Mouse (Mus musculus) forebrain, postnatal 0 days (tissue): ENCODE results near the gene Stag1. TPM values are rescaled to one million over a fixed set of nuclear protein-coding genes. Genes with fewer than 3 reads are reported as not detected.

Source experiments
- ATAC-seq: fragments of 200-750 bp; cut with Nextera tagmentation; 2 replicates; pipeline ENCODE4 v1.8.0; 2017; ENCODE audit warnings: mild to moderate bottlenecking, moderate library complexity
- DNase-seq: peaks from one replicate; pipeline ENCODE4 v3.0.0-alpha.2; 2015
- H3K27ac ChIP-seq: fragments of 300-500 bp; sonication (generic); 2 replicates; pipeline ENCODE4 v1.5.1; 2014; ENCODE audit warnings: low read depth, mild to moderate bottlenecking, antibody characterized with exemption, low read length, moderate library complexity, mixed read lengths
- H3K27me3 ChIP-seq: fragments of 300-500 bp; sonication (generic); 2 replicates; pipeline ENCODE4 v1.6.1; 2014; ENCODE audit warnings: mild to moderate bottlenecking, low read length, mixed read lengths; ENCODE audit not compliant: insufficient read depth
- H3K36me3 ChIP-seq: fragments of 300-500 bp; sonication (generic); 2 replicates; pipeline ENCODE4 v1.6.1; 2014; ENCODE audit warnings: mild to moderate bottlenecking, moderate library complexity; ENCODE audit not compliant: insufficient read depth
- H3K4me1 ChIP-seq: fragments of 300-500 bp; sonication (generic); 2 replicates; pipeline ENCODE4 v1.6.1; 2014; ENCODE audit warnings: antibody characterized with exemption; ENCODE audit not compliant: insufficient read depth
- H3K4me2 ChIP-seq: fragments of 300-500 bp; sonication (generic); 2 replicates; pipeline ENCODE4 v1.6.1; 2014; ENCODE audit warnings: low read depth, mild to moderate bottlenecking, moderate library complexity
- H3K4me3 ChIP-seq: fragments of 300-500 bp; sonication (generic); 2 replicates; pipeline ENCODE4 v1.5.1; 2014; ENCODE audit warnings: low read depth, low read length, mixed read lengths
- H3K9ac ChIP-seq: fragments of 300-500 bp; sonication (generic); 2 replicates; pipeline ENCODE4 v1.6.1; 2014; ENCODE audit warnings: mild to moderate bottlenecking
- H3K9me3 ChIP-seq: fragments of 300-500 bp; sonication (generic); 2 replicates; pipeline ENCODE4 v1.6.1; 2016; ENCODE audit warnings: low read length
- CTCF ChIP-seq: sonication (generic); IDR thresholded peaks from 2 replicates; pipeline ENCODE4 v1.5.1; 2016; ENCODE audit warnings: antibody characterized with exemption, control low read depth, low read depth
- WGBS: fragments of 180-500 bp; shearing (Covaris S2); extraction: QIAGEN DNeasy Blood & Tissue Kit; methylation state at CpG from one replicate; pipeline ENCODE4 v1.1.7; 2014; 5-methylcytosine and 5-hydroxymethylcytosine counted together
- polyA plus RNA-seq: library from polyadenylated mRNA; unstranded; fragments of >200 nt; fragmentation: Nextera tagmentation; extraction: Ambion mirVana; gene quantifications from 2 replicates; pipeline ENCODE4 v1.2.1, GENCODE M21; 2015
- total RNA-seq: library from RNA; depleted of rRNA; stranded (reverse); fragments of >200 nt; gene quantifications from 2 replicates; pipeline ENCODE4 v1.2.3, GENCODE M21; 2014

Gene Stag1
- total and polyA plus RNA-seq, 2 experiments from 2014 or later = 22.4 to 65.1 TPM

DNA sequence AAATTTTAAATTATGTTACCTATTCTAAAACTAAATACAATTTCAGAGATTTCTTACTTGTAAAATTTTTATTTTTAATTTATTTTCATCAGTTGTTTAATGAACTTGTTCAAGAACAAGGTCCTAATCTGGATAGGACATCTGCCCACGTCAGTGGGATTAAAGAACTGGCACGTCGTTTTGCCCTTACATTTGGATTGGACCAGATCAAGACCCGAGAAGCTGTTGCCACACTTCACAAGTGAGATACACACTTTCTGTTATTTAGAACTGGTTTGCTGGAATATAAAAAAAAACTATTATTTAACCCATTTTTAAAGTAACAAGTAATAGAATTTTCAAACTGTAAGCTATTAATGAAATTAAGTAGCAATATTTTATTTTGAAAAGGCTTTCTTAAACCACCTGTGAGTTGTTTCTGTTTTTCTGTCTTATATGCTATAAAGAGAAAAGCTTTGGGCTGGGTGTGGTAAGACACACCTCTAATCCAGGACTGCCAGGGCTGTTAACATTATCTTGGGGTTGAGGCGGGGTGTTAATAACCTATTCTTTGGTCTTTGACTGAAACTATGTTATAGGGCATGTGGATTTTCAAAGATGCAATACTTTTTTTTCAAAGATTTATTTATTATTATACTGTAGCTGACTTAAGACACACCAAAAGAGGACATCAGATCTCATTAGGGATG lies 347.2 kb downstream of the Stag1 start:
- Histone ChIP-seq H3K4me2 (no peak overlapping the region), H3K36me3 (no peaks in the 10 kb centered on the region), H3K27ac (no peak overlapping the region), H3K9me3 (no peaks in the 10 kb centered on the region), H3K4me3 (no peak overlapping the region), H3K4me1 (no peaks in the 10 kb centered on the region), H3K9ac (no peak overlapping the region), H3K27me3 (no peaks in the 10 kb centered on the region)
- no peak for TF ChIP-seq CTCF
- no peak for ATAC-seq
- no peak for DNase-seq
- 94% methylated on average over 5 of the region's 5 CpGs for WGBS

DNA sequence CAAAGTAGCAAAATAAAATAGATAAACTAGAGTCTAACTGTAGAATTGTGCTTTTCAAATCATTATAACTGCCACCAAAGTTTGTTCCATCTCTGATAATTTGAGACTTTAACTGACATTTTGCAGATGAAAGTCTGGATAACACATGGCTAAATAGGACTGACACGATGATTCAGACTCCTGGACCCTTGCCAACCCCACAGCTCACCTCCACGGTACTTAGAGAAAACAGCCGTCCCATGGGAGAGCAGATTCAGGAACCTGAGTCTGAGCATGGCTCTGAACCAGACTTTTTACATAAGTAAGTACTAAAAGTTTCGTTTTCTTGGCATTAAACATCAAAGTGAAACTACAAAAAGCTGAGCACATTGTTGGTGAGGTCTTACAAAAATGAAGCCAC lies 353.9 kb downstream of the Stag1 start:
- peaks cover 9% of the 10 kb centered on the region; the same call in 1 of the 2 replicates for H3K36me3 ChIP-seq
- no peak for TF ChIP-seq CTCF
- H3K27me3 ChIP-seq = no peaks in the 10 kb centered on the region
- DNase-seq (no peak), ATAC-seq (no peak)
- 46% methylated on average over 4 of the region's 4 CpGs for WGBS
- no peak overlapping the region for H3K27ac ChIP-seq
- no peaks in the 10 kb centered on the region for H3K4me1 ChIP-seq
- H3K9ac ChIP-seq = no peak overlapping the region
- H3K4me2 ChIP-seq = no peak overlapping the region
- no peak overlapping the region for H3K4me3 ChIP-seq
- no peaks in the 10 kb centered on the region for H3K9me3 ChIP-seq

DNA sequence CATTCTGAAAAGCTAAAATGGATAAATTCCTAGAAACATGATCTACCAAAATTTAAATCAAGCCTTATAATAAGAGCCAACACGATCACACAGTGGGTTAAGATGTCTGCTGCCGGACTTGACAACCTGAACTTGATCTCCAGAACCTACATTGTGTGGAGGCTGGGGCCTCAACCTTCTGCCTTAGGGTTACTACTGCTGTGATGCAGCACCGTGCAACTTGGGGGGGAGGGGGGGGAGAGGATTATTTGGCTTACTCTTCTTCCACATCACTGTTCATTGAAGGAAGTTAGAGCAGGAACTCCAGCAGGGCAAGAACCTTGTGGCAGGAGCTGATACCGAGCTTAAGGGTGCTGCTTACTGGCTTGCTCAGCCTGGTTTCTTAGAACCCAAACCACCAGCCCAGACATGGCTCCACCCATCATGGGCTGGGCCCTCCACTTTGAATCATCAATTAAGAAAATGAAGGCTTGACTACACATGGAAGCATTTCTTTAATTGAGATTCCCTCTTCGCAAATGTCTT lies 365.4 kb downstream of the Stag1 start:
- H3K4me1 ChIP-seq = no peaks in the 10 kb centered on the region
- no peak overlapping the region for H3K4me2 ChIP-seq
- H3K36me3 ChIP-seq = peaks cover 6% of the 10 kb centered on the region; the same call in 1 of the 2 replicates
- H3K9ac ChIP-seq = no peak overlapping the region
- no peak overlapping the region for H3K27ac ChIP-seq
- H3K9me3 ChIP-seq = no peaks in the 10 kb centered on the region
- no peak overlapping the region for H3K4me3 ChIP-seq
- H3K27me3 ChIP-seq = no peaks in the 10 kb centered on the region
- ATAC-seq = no peak
- 41% methylated on average over 5 of the region's 5 CpGs for WGBS
- TF ChIP-seq CTCF = no peak
- DNase-seq = no peak

DNA sequence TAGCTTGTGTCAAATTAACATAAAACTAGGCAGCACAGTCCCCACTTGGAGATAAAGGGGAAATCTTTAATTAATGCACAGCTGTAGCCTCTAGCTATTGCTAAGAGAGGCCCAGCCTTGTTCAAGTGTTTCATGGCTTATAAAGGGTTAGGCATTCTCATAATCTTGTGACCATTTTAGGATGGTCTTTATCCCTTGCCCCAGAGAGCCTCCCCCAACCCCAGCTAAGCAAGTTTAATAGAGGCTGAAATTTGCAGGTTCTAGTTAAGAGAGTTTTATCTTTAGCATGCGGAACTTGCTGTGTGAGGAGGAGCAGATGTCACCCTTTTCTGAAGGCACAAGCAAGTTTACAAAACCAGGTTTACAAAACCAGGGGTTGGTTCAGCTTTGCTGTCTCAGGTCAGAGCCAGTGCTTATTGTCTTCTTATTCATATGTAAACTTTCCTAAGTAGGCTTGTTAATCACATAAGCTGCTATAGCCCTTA lies 365.9 kb downstream of the Stag1 start:
- no peak overlapping the region for H3K9ac ChIP-seq
- H3K27ac ChIP-seq = no peak overlapping the region
- no peaks in the 10 kb centered on the region for H3K9me3 ChIP-seq
- DNase-seq (no peak), ATAC-seq (peak; percentile 53)
- H3K4me1 ChIP-seq = no peaks in the 10 kb centered on the region
- no peak for TF ChIP-seq CTCF
- no peak overlapping the region for H3K4me2 ChIP-seq
- H3K27me3 ChIP-seq = no peaks in the 10 kb centered on the region
- 26% methylated on average over 1 of the region's 1 CpGs for WGBS
- H3K36me3 ChIP-seq = peaks cover 6% of the 10 kb centered on the region; the same call in 1 of the 2 replicates
- H3K4me3 ChIP-seq = no peak overlapping the region

DNA sequence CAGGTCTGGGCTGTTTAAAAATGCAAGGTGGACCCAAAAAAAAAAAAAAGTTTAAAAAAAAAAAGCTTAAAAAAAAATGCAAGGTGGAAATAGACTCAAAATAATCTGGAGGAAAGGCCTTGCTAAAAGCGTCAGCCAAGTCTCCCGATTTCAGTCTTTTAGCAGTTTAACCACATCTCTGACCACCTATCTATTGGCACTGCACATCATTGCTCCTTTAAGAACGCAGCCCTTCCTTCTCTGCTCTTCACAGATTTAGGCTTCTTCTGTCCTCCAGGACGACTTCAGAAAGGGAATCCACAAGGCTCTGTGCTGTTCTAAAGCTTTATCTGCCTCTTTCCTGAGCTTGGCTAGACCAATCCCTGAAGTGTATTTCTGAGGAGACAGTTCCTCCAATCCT lies 366.5 kb downstream of the Stag1 start:
- Histone ChIP-seq H3K27me3 (no peaks in the 10 kb centered on the region), H3K36me3 (peaks cover 6% of the 10 kb centered on the region; the same call in 1 of the 2 replicates), H3K27ac (no peak overlapping the region), H3K4me2 (no peak overlapping the region), H3K4me3 (no peak overlapping the region), H3K9me3 (no peaks in the 10 kb centered on the region), H3K9ac (no peak overlapping the region), H3K4me1 (no peaks in the 10 kb centered on the region)
- 65% methylated on average over 4 of the region's 4 CpGs for WGBS
- ATAC-seq (no peak), DNase-seq (no peak)
- TF ChIP-seq CTCF = no peak

DNA sequence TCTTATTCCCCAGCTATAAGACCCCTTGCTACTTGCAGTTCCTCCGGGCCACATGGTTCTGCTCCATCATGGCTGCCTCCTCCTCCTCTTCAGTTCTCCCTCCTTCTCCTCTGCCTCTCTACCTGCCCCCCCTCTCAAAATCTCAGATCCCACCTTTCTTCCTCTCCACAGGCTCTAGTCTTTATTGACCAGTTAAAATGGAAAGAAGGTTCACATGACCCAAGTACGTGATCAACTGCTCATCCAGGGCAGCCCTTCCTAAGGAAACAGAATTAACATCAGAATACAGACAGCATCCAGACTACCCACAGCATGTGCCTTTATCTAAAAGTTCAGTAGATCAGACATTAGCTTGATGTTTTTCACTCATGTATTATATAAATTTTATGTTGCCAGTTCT lies 371.9 kb downstream of the Stag1 start:
- Histone ChIP-seq H3K9me3 (no peaks in the 10 kb centered on the region), H3K9ac (no peak overlapping the region), H3K36me3 (no peaks in the 10 kb centered on the region), H3K27me3 (no peaks in the 10 kb centered on the region), H3K4me3 (no peak overlapping the region), H3K4me1 (no peaks in the 10 kb centered on the region), H3K4me2 (no peak overlapping the region), H3K27ac (no peak overlapping the region)
- no peak for ATAC-seq
- TF ChIP-seq CTCF = no peak
- WGBS = 80% methylated on average over 2 of the region's 2 CpGs
- no peak for DNase-seq

DNA sequence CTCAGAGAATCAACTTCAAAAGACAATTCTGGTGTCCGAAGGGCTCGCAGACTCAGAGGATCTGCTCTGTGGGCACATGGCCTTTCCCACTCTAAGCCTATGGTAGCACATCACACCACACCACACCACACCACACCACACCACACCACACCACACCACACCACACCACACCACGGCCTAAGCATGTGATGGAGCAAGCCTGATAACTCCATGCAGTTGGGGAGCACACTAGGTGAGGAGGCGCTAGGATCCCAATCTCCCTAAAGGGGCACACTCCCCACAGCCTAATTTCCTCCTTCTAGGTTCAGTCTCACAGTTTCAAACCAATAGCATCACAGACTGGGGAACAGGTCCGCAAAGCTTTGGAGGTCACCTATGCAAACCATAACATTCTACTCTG lies 381.1 kb downstream of the Stag1 start:
- H3K9me3 ChIP-seq = no peaks in the 10 kb centered on the region
- no peak overlapping the region for H3K4me2 ChIP-seq
- no peaks in the 10 kb centered on the region for H3K4me1 ChIP-seq
- H3K36me3 ChIP-seq = peaks cover 8% of the 10 kb centered on the region; the same call in 1 of the 2 replicates
- H3K9ac ChIP-seq = no peak overlapping the region
- no peaks in the 10 kb centered on the region for H3K27me3 ChIP-seq
- no peak overlapping the region for H3K4me3 ChIP-seq
- ATAC-seq = no peak
- DNase-seq = no peak
- TF ChIP-seq CTCF = no peak
- 97% methylated on average over 5 of the region's 5 CpGs for WGBS
- H3K27ac ChIP-seq = no peak overlapping the region
